Mouse (Mus musculus): ENCODE data around the gene Gon4l. TPM values are rescaled to one million over a fixed set of nuclear protein-coding genes. Genes with fewer than 3 reads are reported as not detected.
A peak's percentile ranks its signal among the peaks of the same experiment; 100 is the strongest.
"Not testable (repeated sequence)": the region's sequence is repeated elsewhere in the genome, so short reads cannot be mapped to it uniquely, and the experiment has no call there.

The Gon4l gene
- polyA plus RNA-seq, 1 experiment = not detected

- no peak overlapping the region for H3K4me3 ChIP-seq (ENCODE audit: insufficient read depth, low read depth, low read length)
- 85% methylated on average over 4 of the region's 4 CpGs for WGBS
- no peaks in the 10 kb centered on the region for H3K4me1 ChIP-seq (ENCODE audit: control insufficient read depth, insufficient read depth, low read length)
- H3K27ac ChIP-seq (ENCODE audit: insufficient read depth, low read depth, low read length) = no peak overlapping the region
- no peak for TF ChIP-seq CTCF (IDR thresholded peaks at IDR 0.05; ENCODE audit: insufficient read depth, low read depth, low read length)
Observed at GRCm38 (mm10) chr3:88849172-88849571, 14.1 kb downstream of the Gon4l start.

GRCm38 (mm10) chr3:88855837-88856236, 20.8 kb downstream of the Gon4l start:
- Histone ChIP-seq H3K27ac (ENCODE audit: insufficient read depth, low read depth, low read length) (no peak overlapping the region), H3K4me1 (ENCODE audit: control insufficient read depth, insufficient read depth, low read length) (no peaks in the 10 kb centered on the region), H3K4me3 (ENCODE audit: insufficient read depth, low read depth, low read length) (no peak overlapping the region)
- WGBS = 89% methylated on average over 6 of the region's 6 CpGs
- TF ChIP-seq POLR2A (IDR thresholded peaks at IDR 0.05; ENCODE audit: insufficient read depth, low read depth, low read length) = no peak

GRCm38 (mm10) chr3:88862129-88862528, 27.1 kb downstream of the Gon4l start:
- Histone ChIP-seq H3K4me1 (ENCODE audit: control insufficient read depth, insufficient read depth, low read length) (no peaks in the 10 kb centered on the region), H3K4me3 (ENCODE audit: insufficient read depth, low read depth, low read length) (no peak overlapping the region), H3K27ac (ENCODE audit: insufficient read depth, low read depth, low read length) (no peak overlapping the region)
- no peak for TF ChIP-seq CTCF (IDR thresholded peaks at IDR 0.05; ENCODE audit: insufficient read depth, low read depth, low read length)
- TF ChIP-seq POLR2A (IDR thresholded peaks at IDR 0.05; ENCODE audit: insufficient read depth, low read depth, low read length) = no peak
- 86% methylated on average over 3 of the region's 3 CpGs for WGBS

- not testable (repeated sequence) for H3K4me3 ChIP-seq (ENCODE audit: insufficient read depth, low read depth, low read length); H3K4me1 ChIP-seq (ENCODE audit: control insufficient read depth, insufficient read depth, low read length); H3K27ac ChIP-seq (ENCODE audit: insufficient read depth, low read depth, low read length)
- no CpG with 5 or more reads among the region's 3 CpGs for WGBS
Observed at GRCm38 (mm10) chr3:88866735-88867134, 31.7 kb downstream of the Gon4l start.

GRCm38 (mm10) chr3:88867177-88867576, 32.1 kb downstream of the Gon4l start:
- WGBS = no CpG with 5 or more reads among the region's 8 CpGs
- H3K4me3 ChIP-seq (ENCODE audit: insufficient read depth, low read depth, low read length); H3K27ac ChIP-seq (ENCODE audit: insufficient read depth, low read depth, low read length); H3K4me1 ChIP-seq (ENCODE audit: control insufficient read depth, insufficient read depth, low read length): not testable (repeated sequence)

GRCm38 (mm10) chr3:88868449-88868848, 33.4 kb downstream of the Gon4l start:
- WGBS = 100% methylated on average over 2 of the region's 4 CpGs
- H3K27ac ChIP-seq (ENCODE audit: insufficient read depth, low read depth, low read length); H3K4me1 ChIP-seq (ENCODE audit: control insufficient read depth, insufficient read depth, low read length); H3K4me3 ChIP-seq (ENCODE audit: insufficient read depth, low read depth, low read length): not testable (repeated sequence)

- 95% methylated on average over 4 of the region's 4 CpGs for WGBS
- H3K4me3 ChIP-seq (ENCODE audit: insufficient read depth, low read depth, low read length); H3K4me1 ChIP-seq (ENCODE audit: control insufficient read depth, insufficient read depth, low read length); H3K27ac ChIP-seq (ENCODE audit: insufficient read depth, low read depth, low read length): not testable (repeated sequence)
Observed at GRCm38 (mm10) chr3:88882536-88882935, 47.5 kb downstream of the Gon4l start.

- not testable (repeated sequence) for H3K4me3 ChIP-seq (ENCODE audit: insufficient read depth, low read depth, low read length); H3K27ac ChIP-seq (ENCODE audit: insufficient read depth, low read depth, low read length); H3K4me1 ChIP-seq (ENCODE audit: control insufficient read depth, insufficient read depth, low read length)
- WGBS = 91% methylated on average over 7 of the region's 7 CpGs
Observed at GRCm38 (mm10) chr3:88893011-88893410, 58.0 kb downstream of the Gon4l start.

GRCm38 (mm10) chr3:88904803-88905202, 69.8 kb downstream of the Gon4l start:
- H3K4me1 ChIP-seq (ENCODE audit: control insufficient read depth, insufficient read depth, low read length) = peaks cover 11% of the 10 kb centered on the region
- TF ChIP-seq POLR2A (IDR thresholded peaks at IDR 0.05; ENCODE audit: insufficient read depth, low read depth, low read length) (no peak), CTCF (IDR thresholded peaks at IDR 0.05; ENCODE audit: insufficient read depth, low read depth, low read length) (no peak)
- no peak overlapping the region for H3K4me3 ChIP-seq (ENCODE audit: insufficient read depth, low read depth, low read length)
- H3K27ac ChIP-seq (ENCODE audit: insufficient read depth, low read depth, low read length) = no peak overlapping the region
- WGBS = 42% methylated on average over 3 of the region's 3 CpGs

- Histone ChIP-seq H3K27ac (ENCODE audit: insufficient read depth, low read depth, low read length) (peak overlapping the region; percentile 12; the same call in 1 of the 2 replicates), H3K4me1 (ENCODE audit: control insufficient read depth, insufficient read depth, low read length) (peaks cover 11% of the 10 kb centered on the region), H3K4me3 (ENCODE audit: insufficient read depth, low read depth, low read length) (no peak overlapping the region)
- 54% methylated on average over 6 of the region's 6 CpGs for WGBS
- no peak for TF ChIP-seq POLR2A (IDR thresholded peaks at IDR 0.05; ENCODE audit: insufficient read depth, low read depth, low read length)
Observed at GRCm38 (mm10) chr3:88905209-88905608, 70.2 kb downstream of the Gon4l start.

GRCm38 (mm10) chr3:88905741-88906140, 70.7 kb downstream of the Gon4l start:
- no peak overlapping the region for H3K4me3 ChIP-seq (ENCODE audit: insufficient read depth, low read depth, low read length)
- H3K4me1 ChIP-seq (ENCODE audit: control insufficient read depth, insufficient read depth, low read length) = peaks cover 11% of the 10 kb centered on the region
- 92% methylated on average over 2 of the region's 2 CpGs for WGBS
- TF ChIP-seq POLR2A (IDR thresholded peaks at IDR 0.05; ENCODE audit: insufficient read depth, low read depth, low read length) = no peak
- no peak for TF ChIP-seq CTCF (IDR thresholded peaks at IDR 0.05; ENCODE audit: insufficient read depth, low read depth, low read length)
- no peak overlapping the region for H3K27ac ChIP-seq (ENCODE audit: insufficient read depth, low read depth, low read length)

Data from olfactory bulb, adult 2 months (tissue).